Mouse (Mus musculus) cerebellum, postnatal 10 days (tissue): ENCODE measurements around the gene Vwa5b1.

ENCODE experiments used
- DNase-seq, 2 experiments: peaks; one replicate each; pipeline ENCODE4 v3.0.0; 2021; ENCODE audit warnings: mixed read lengths in 2 of 2

The Vwa5b1 gene

GRCm38 (mm10) chr4:138635428-138636145, at the start of gene Vwa5b1:
Vwa5b1 (minus strand) TSS chr4:138635884.
- DNase-seq, result peak; percentile 56 to 64

DNA sequence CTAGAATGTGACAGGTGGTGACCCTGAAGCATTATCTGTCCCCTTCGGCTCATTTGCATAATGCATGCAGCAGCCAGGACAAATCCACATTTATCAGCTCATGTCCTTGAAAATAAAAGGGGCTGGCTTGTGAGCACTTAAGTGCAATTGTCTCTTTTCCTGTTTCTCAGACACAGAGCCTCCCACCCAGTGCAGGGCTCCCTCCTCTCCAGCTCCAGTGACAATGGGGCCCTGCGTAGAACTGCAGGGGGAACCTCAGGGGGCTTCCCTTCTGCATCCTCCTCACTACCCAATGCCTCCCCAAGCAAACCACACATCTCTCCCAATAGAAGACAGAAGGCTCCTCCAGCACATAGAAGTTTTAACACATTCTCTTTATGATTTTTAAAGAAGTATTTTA, 47.1 kb upstream of the Vwa5b1 start:
- no peak for DNase-seq

- no peak for DNase-seq
Observed at GRCm38 (mm10) chr4:138680124-138680523, 44.4 kb upstream of the Vwa5b1 start.

GRCm38 (mm10) chr4:138677579-138677978, 41.9 kb upstream of the Vwa5b1 start:
- DNase-seq, result peak; percentile 97 to 98

DNA sequence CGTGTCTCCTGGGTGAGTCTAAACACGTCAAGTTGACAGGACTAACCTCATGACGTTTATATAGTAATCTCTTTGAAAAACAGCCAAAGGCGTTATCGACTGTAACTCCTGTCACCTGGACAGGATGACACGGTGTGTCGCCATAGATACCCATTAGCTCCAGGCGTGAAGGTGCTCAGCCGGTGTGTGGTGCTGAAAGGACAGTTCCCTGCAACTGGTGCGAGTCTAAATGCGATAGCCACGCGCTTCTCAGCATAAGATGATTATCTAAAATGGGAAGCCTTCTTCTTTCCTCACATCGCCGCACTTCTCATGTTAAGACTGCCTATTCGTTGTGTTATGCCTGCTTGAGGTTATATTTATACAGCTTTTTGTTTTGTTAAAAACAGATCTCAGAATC, 40.8 kb upstream of the Vwa5b1 start:
- no peak for DNase-seq

GRCm38 (mm10) chr4:138672160-138672559, 36.5 kb upstream of the Vwa5b1 start:
- no peak for DNase-seq

GRCm38 (mm10) chr4:138670093-138670889, 34.6 kb upstream of the Vwa5b1 start:
- no peak for DNase-seq

- no peak for DNase-seq
Observed at GRCm38 (mm10) chr4:138666521-138666920, 30.8 kb upstream of the Vwa5b1 start.

GRCm38 (mm10) chr4:138659936-138660602, 24.4 kb upstream of the Vwa5b1 start:
- DNase-seq, result no peak

DNA sequence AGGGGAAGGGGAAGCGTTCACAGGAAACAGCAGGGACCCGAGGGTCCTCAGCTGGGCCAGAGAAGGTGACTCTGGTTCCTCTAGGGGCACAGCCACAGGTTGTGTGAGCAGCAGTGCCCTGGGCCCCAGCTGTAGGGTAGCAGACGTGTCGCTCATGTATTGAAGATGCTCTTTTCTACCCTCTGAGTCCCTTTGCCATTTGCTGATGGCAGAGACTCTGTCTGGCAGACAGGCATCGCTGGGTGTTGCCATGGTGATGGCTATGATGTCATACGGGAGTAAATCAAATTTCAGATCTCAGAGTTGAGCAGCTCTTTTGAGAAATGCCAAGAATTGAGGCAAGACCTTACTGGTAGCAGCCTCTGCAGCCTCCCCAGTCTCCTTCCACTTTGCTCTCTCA, 17.4 kb upstream of the Vwa5b1 start:
- peak; percentile 60 to 61 for DNase-seq

DNA sequence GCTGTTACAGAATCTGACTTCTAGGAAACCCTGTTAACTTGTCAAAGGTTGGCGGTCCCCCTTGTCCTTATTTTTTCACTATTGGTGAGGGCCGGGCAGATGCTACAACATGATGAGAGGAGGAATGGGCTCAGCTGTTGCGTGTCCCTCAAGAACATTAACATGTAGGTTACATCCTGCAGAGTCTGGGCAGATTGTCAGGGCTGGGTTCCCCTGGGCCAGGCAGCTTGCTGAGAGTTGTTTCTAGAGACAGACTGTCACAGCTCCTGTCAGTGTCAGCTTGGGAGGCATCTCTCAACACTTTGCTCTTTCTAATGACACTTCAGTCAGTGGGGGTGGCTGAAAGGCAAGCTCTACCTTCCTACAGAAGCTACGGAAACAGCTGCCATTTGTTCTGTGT, 16.2 kb upstream of the Vwa5b1 start:
- DNase-seq, result peak; percentile 48 to 54

DNA sequence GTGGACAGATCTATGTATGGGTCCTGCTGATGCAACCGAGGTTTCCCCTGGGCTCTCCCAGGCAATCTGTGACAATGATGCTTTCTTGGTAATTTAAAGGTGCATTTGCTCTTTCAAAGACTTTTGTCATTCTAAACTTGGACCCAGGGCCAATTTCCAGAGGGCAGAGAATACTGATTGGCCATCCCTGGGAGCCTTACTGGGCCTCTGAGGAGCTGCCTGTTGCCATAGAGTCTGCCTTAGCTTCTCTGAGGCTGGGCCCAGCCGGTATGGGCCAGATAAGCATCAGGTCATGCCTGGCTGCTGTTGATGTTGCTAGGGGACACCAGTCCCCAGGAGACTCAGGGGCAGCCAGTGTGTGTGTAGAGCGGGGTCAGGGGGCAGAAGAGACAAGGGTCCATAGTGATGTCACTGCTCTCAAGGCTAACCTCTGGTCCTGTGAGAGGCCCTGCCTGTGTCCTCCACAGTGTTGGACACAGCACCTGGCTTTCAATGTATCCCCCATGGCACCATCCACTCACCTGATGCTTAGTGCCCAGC, 12.5 kb upstream of the Vwa5b1 start:
- DNase-seq, result no peak

- peak; percentile 25 to 30 for DNase-seq
Observed at GRCm38 (mm10) chr4:138642272-138642671, 6.6 kb upstream of the Vwa5b1 start.

DNA sequence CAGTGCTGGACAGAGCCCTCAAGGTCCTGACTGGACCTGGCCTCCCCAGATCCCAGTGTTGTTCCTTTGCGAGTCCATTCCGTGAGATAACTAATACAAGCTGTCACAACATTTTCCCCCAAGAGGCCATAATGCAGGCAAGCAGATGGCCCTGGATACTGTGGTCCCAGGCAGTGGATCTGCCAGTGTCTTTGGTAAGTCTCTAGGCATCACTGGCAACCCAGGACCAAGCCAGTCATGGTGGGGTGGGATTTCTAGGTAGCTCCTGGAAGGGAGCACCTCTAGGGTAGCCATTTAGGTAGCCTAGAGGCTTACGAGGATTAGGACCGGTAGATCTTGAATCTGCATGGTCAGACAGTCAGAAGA, 445 bp upstream of the Vwa5b1 start:
- DNase-seq, result no peak

DNA sequence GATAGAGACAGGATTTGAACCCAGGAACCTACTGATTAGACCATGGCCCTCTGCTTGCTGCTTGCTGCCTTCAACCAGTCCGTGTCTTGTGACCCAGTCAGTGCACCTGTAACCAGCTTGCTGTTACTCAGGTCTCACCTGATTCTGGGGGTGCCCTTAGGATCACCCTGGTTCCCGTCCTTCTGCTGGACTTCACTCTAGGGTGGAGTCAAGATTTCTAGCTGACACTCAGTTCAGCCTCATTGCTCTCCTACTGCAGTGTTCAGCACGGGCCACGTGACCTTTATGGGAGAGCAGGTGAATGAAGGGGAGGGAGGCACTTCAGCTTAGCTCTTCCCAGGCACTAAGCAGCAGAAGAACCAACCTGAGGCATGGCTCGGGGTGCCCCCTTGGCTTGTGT, 7.4 kb downstream of the Vwa5b1 start:
- DNase-seq, result no peak

DNA sequence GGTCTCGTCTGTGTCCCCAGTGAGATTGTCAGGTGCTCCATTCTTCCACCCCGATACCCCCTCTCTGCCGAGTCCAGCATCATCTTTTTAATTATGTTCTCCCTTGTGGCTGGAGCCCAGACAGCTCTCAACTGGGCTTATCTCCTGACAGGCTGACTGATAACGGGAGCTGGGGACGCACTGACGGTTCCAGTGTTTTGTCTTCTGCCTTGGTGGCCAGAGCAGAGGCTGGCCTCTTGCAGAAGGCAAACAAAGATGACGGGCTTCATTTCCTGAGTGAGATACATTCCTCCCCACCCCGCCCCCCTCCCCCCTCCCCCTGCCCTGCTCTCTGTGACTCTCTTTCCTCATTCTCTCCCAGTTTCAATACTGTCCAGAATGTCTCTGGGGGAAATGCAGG, 21.2 kb downstream of the Vwa5b1 start:
- DNase-seq, result no peak

- DNase-seq, result no peak
Observed at GRCm38 (mm10) chr4:138601926-138602325, 33.8 kb downstream of the Vwa5b1 start.

GRCm38 (mm10) chr4:138597904-138598347, 37.8 kb downstream of the Vwa5b1 start:
- DNase-seq, result peak; percentile 65 to 72

DNA sequence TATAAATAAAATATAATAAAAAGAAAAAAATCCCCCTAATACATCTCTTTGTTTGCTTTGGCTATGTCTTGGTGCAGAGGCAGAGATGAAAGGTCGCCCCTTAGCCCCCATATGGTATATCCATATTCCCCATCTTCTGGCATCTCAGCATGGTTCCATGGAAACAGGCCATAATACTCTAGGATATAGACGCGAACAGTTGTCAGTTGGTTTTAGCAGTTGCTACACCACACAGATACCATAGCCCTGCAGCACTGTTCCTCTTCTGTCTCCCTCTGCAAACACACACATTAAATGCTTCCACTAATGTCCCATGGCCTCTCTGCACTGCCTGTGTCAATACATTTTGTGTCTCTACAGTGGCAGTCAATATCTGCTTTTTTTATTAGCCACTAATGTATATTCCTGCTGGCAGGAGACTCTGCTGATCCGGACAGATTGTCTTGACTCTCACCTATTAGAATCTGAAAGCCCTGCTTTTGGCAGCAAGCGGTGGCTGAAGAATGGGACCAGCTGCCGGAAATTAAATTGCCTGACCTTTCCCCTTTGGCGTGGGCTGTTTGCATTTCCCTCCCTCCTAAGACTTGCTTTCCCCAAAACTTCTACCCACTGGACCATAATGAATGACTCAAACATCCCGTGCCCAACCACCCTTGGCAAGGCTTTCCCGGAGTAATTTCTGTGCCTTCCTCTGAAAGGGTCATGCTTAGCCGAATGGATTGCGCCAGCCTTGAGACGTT, 39.1 kb downstream of the Vwa5b1 start:
- DNase-seq, result peak; percentile 55 to 66

DNA sequence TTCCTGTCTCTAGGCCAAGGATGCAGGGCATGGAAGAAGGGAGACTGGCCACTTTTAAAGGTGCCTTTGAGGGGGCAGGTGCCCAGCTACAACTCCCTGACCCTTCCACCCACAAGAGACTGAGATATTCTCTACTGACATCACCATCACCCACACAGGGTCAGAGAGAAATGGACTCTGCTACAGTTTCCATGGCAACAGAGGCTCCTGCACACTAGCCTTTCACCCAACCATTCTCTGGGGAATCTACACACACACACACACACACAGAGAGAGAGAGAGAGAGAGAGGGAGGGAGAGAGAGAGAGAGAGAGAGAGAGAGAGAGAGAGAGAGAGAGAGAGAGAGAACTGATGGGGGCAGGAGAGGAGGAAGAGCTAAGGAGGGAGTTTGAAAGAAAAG, 50.7 kb downstream of the Vwa5b1 start:
- DNase-seq, result no peak

DNA sequence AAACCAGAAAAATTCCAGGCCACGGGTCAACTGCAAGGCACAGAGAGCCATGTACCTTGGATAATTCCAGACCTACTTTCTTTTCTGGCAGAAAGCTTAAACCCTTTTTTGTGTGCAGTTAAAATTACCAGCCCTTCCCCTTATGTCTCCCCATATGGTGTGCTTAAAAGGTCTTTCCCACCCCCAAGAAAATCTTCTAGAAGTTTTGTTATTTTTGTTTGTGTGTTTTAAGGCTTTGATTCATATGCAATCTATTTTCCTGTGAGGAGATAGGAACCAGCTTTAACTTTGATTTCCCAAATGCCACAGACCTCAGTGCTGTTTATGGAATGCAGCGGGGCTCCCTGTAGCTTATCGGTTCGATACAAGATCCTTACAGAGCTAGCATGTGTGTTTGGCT, 53.2 kb downstream of the Vwa5b1 start:
- no peak for DNase-seq

DNA sequence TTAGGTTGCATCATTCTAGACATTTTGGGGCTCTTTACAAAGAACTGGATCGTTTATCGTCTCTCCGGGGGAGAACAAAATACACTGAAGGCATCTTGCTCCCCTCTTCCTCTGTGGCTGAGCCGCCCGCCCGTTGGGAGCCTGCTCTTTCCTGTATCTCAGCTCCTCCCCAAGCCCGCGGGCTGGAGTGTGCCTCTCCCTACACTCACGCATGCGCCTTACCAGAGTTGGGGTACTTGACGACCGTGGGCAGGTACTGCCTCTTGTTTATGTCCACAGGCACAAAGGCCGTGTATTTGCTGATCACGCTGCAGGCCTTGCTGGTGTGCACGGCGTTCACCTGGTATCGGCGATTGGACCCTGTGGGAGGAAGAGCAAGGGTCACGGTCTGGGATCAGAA, 57.3 kb downstream of the Vwa5b1 start:
- DNase-seq, result no peak

- DNase-seq, result no peak
Observed at GRCm38 (mm10) chr4:138576661-138577060, 59.0 kb downstream of the Vwa5b1 start.
